Mouse (Mus musculus): ENCODE data around the gene Dnah6.
A peak's percentile ranks its signal among the peaks of the same experiment; 100 is the strongest.

The Dnah6 gene

GRCm38 (mm10) chr6:73155455-73155854 is 66.0 kb downstream of the Dnah6 start:
- no peak for DNase-seq (ENCODE audit: extremely low read depth, low read depth, low spot score)

- peak; percentile 7 for DNase-seq (ENCODE audit: extremely low read depth, low read depth, low spot score)
Observed at GRCm38 (mm10) chr6:73153675-73154074, 67.8 kb downstream of the Dnah6 start.

- DNase-seq (ENCODE audit: extremely low read depth, low read depth, low spot score) = no peak
Observed at GRCm38 (mm10) chr6:73143403-73143802, 78.0 kb downstream of the Dnah6 start.

- DNase-seq (ENCODE audit: extremely low read depth, low read depth, low spot score) = no peak
Observed at GRCm38 (mm10) chr6:73142776-73143175, 78.7 kb downstream of the Dnah6 start.

- no peak for DNase-seq (ENCODE audit: extremely low read depth, low read depth, low spot score)
Observed at GRCm38 (mm10) chr6:73140836-73141235, 80.6 kb downstream of the Dnah6 start.

GRCm38 (mm10) chr6:73132784-73133183 is 88.7 kb downstream of the Dnah6 start:
- no peak for DNase-seq (ENCODE audit: extremely low read depth, low read depth, low spot score)

GRCm38 (mm10) chr6:73127594-73127993 is 93.9 kb downstream of the Dnah6 start:
- DNase-seq (ENCODE audit: extremely low read depth, low read depth, low spot score) = no peak

GRCm38 (mm10) chr6:73120348-73120747 is 101.1 kb downstream of the Dnah6 start:
- no peak for DNase-seq (ENCODE audit: extremely low read depth, low read depth, low spot score)

- no peak for DNase-seq (ENCODE audit: extremely low read depth, low read depth, low spot score)
Observed at GRCm38 (mm10) chr6:73113898-73114297, 107.6 kb downstream of the Dnah6 start.

- DNase-seq (ENCODE audit: extremely low read depth, low read depth, low spot score) = peak; percentile 10
Observed at GRCm38 (mm10) chr6:73113365-73113764, 108.1 kb downstream of the Dnah6 start.

- no peak for DNase-seq (ENCODE audit: extremely low read depth, low read depth, low spot score)
Observed at GRCm38 (mm10) chr6:73093133-73093532, 128.3 kb downstream of the Dnah6 start.

- DNase-seq (ENCODE audit: extremely low read depth, low read depth, low spot score) = no peak
Observed at GRCm38 (mm10) chr6:73090836-73091235, 130.6 kb downstream of the Dnah6 start.

GRCm38 (mm10) chr6:73082571-73082970 is 138.9 kb downstream of the Dnah6 start:
- no peak for DNase-seq (ENCODE audit: extremely low read depth, low read depth, low spot score)

GRCm38 (mm10) chr6:73072093-73072786 is 149.2 kb downstream of the Dnah6 start:
- DNase-seq (ENCODE audit: extremely low read depth, low read depth, low spot score) = no peak

GRCm38 (mm10) chr6:73071214-73071613 is 150.2 kb downstream of the Dnah6 start:
- no peak for DNase-seq (ENCODE audit: extremely low read depth, low read depth, low spot score)

- DNase-seq (ENCODE audit: extremely low read depth, low read depth, low spot score) = no peak
Observed at GRCm38 (mm10) chr6:73070663-73071062, 150.8 kb downstream of the Dnah6 start.

- no peak for DNase-seq (ENCODE audit: extremely low read depth, low read depth, low spot score)
Observed at GRCm38 (mm10) chr6:73064551-73064950, 156.9 kb downstream of the Dnah6 start.

GRCm38 (mm10) chr6:73059596-73060121 is 161.8 kb downstream of the Dnah6 start:
- DNase-seq (ENCODE audit: extremely low read depth, low read depth, low spot score) = no peak

GRCm38 (mm10) chr6:73059162-73059561 is 162.3 kb downstream of the Dnah6 start:
- DNase-seq (ENCODE audit: extremely low read depth, low read depth, low spot score) = no peak

GRCm38 (mm10) chr6:73055347-73055746 is 166.1 kb downstream of the Dnah6 start:
- DNase-seq (ENCODE audit: extremely low read depth, low read depth, low spot score) = no peak

- no peak for DNase-seq (ENCODE audit: extremely low read depth, low read depth, low spot score)
Observed at GRCm38 (mm10) chr6:73054807-73055206, 166.6 kb downstream of the Dnah6 start.

GRCm38 (mm10) chr6:73053526-73053925 is 167.9 kb downstream of the Dnah6 start:
- DNase-seq (ENCODE audit: extremely low read depth, low read depth, low spot score) = no peak

- DNase-seq (ENCODE audit: extremely low read depth, low read depth, low spot score) = no peak
Observed at GRCm38 (mm10) chr6:73047259-73047658, 174.2 kb downstream of the Dnah6 start.

Data from fat pad, adult 2 months (tissue).